Mouse (Mus musculus): ENCODE results near the gene Cobll1. TPM values are rescaled to one million over a fixed set of nuclear protein-coding genes. Genes with fewer than 3 reads are reported as not detected.

Gene Cobll1
- polyA plus RNA-seq, 1 experiment from 2014 or later = 3.5 TPM

Other genes starting within 250 kb of the Cobll1 start
- 11.0 and 11.7 TPM in 2 replicates for gene Grb14, start 214.4 kb downstream of the Cobll1 start, polyA plus RNA-seq (2016; fragmentation: Nextera tagmentation; extraction: Ambion mirVana)
- gene Slc38a11, start 124.6 kb upstream of the Cobll1 start, polyA plus RNA-seq (2016; fragmentation: Nextera tagmentation; extraction: Ambion mirVana) = 0.30 and 0.34 TPM in 2 replicates

Measured in hindbrain, embryonic 12.5 days (tissue).